Mouse (Mus musculus): Measurements from ENCODE around the gene Rhbdf1. TPM values are rescaled to one million over a fixed set of nuclear protein-coding genes. Genes with fewer than 3 reads are reported as not detected.

Rhbdf1 gene
- total and polyA plus RNA-seq, 3 experiments = 24.7 to 37.6 (median 34.2) TPM

GRCm38 (mm10) chr11:32198256-32198955 lies 23.7 kb downstream of the Rhbdf1 start:
- in situ Hi-C loops (cut with MboI; ENCODE audit: low pct_ligation_motif_present, low pct_unique_long_range_greater_than_20kb, low sequenced_read_pairs) = no loop called here
- DNase-seq (ENCODE audit: extremely low read depth) = peak; percentile 67
- Histone ChIP-seq H3K79me2 (replicated peaks; ENCODE audit: control insufficient read depth, extremely low read depth, insufficient read depth, poor library complexity, severe bottlenecking) (no peaks in the 10 kb centered on the region), H3K4me2 (ENCODE audit: insufficient read depth, low read depth, poor library complexity, severe bottlenecking) (no peak overlapping the region), H3K4me1 (ENCODE audit: control insufficient read depth in 1 of 2, insufficient read depth in 2 of 2) (peaks cover 16 to 71% of the 10 kb centered on the region in 2 experiments), H3K9ac (ENCODE audit: insufficient read depth, low read depth) (no peak overlapping the region), H3K27ac (ENCODE audit: insufficient read depth, low read depth) (peak overlapping the region; percentile 61), H3K27me3 (replicated peaks) (no peaks in the 10 kb centered on the region), H3K9me3 (replicated peaks; ENCODE audit: low read length) (no peaks in the 10 kb centered on the region), H3K36me3 (replicated peaks in 1 of 2; ENCODE audit: control insufficient read depth in 1 of 2, insufficient read depth in 1 of 2, low read length in 1 of 2) (peaks cover 0 to 21% of the 10 kb centered on the region in 2 experiments), H3K4me3 (replicated peaks in 1 of 3; ENCODE audit: low read depth in 2 of 3, low read length in 2 of 3, poor library complexity in 1 of 3) (peak overlapping the region; percentile 30 to 57 (median 57))
- TF ChIP-seq ZKSCAN1 (IDR thresholded peaks at IDR 0.05; ENCODE audit: borderline replicate concordance, low read depth, low read length) = no peak
- TF ChIP-seq TBP (conservative IDR thresholded peaks at IDR 0.05; ENCODE audit: low read depth, low read length) = 0 out of 2 replicates have a peak, but pooled peaks have one; percentile 24
- no peak; the same call in 1 of the 2 replicates for TF ChIP-seq MXI1 (IDR thresholded peaks at IDR 0.05; ENCODE audit: low read depth, low read length)
- no peak for TF ChIP-seq CHD2 (IDR thresholded peaks at IDR 0.05; ENCODE audit: low read length)
- TF ChIP-seq POLR2AphosphoS2 (IDR thresholded peaks at IDR 0.05; ENCODE audit: low read depth, low read length) = no peak
- TF ChIP-seq USF1 (IDR thresholded peaks at IDR 0.05; ENCODE audit: low read depth, low read length) = no peak
- no peak for TF ChIP-seq ZNF384 (IDR thresholded peaks at IDR 0.05; ENCODE audit: low read depth, low read length)
- TF ChIP-seq UBTF (IDR thresholded peaks at IDR 0.05; ENCODE audit: low read depth, low read length) = 0 out of 2 replicates have a peak, but pooled peaks have one; percentile 11
- TF ChIP-seq NRF1 (IDR thresholded peaks at IDR 0.05; ENCODE audit: low read depth, low read length) = peak; percentile 61; the same call in 1 of the 2 replicates
- no peak for TF ChIP-seq RAD21 (IDR thresholded peaks at IDR 0.05; ENCODE audit: low read depth, low read length)
- dilution Hi-C loops (cut with MboI; ENCODE audit: extremely low pct_ligation_motif_present, extremely low pct_unique_long_range_greater_than_20kb, low sequenced_read_pairs) = no loop called here

GRCm38 (mm10) chr11:32197766-32198165 lies 24.3 kb downstream of the Rhbdf1 start:
- H3K27ac ChIP-seq (ENCODE audit: insufficient read depth, low read depth) = no peak overlapping the region

More at GRCm38 (mm10) chr11:32197766-32198165, 24.3 kb downstream of the Rhbdf1 start:
- Histone ChIP-seq H3K9me3 (replicated peaks; ENCODE audit: low read length) (no peaks in the 10 kb centered on the region), H3K79me2 (replicated peaks; ENCODE audit: control insufficient read depth, extremely low read depth, insufficient read depth, poor library complexity, severe bottlenecking) (no peaks in the 10 kb centered on the region), H3K27me3 (replicated peaks) (no peaks in the 10 kb centered on the region), H3K4me2 (ENCODE audit: insufficient read depth, low read depth, poor library complexity, severe bottlenecking) (no peak overlapping the region), H3K4me1 (ENCODE audit: control insufficient read depth in 1 of 2, insufficient read depth in 2 of 2) (peaks cover 16 to 69% of the 10 kb centered on the region in 2 experiments), H3K9ac (ENCODE audit: insufficient read depth, low read depth) (no peak overlapping the region), H3K36me3 (replicated peaks in 1 of 2; ENCODE audit: control insufficient read depth in 1 of 2, insufficient read depth in 1 of 2, low read length in 1 of 2) (peaks cover 0 to 28% of the 10 kb centered on the region in 2 experiments), H3K4me3 (replicated peaks in 1 of 3; ENCODE audit: low read depth in 2 of 3, low read length in 2 of 3, poor library complexity in 1 of 3) (peak overlapping the region in 2 of 3 experiments; percentile 57)
- in situ Hi-C loops (cut with MboI; ENCODE audit: low pct_ligation_motif_present, low pct_unique_long_range_greater_than_20kb, low sequenced_read_pairs) = no loop called here
- DNase-seq (ENCODE audit: extremely low read depth) = no peak
- TF ChIP-seq MEF2A (IDR thresholded peaks at IDR 0.05; ENCODE audit: borderline replicate concordance, low read depth, low read length) (no peak), SIN3A (IDR thresholded peaks at IDR 0.05; ENCODE audit: low read length) (no peak), NELFE (IDR thresholded peaks at IDR 0.05; ENCODE audit: low read depth, low read length) (no peak), JUND (conservative IDR thresholded peaks at IDR 0.05; ENCODE audit: low read depth, low read length) (no peak), ELF1 (IDR thresholded peaks at IDR 0.05; ENCODE audit: low read depth, low read length) (no peak), MYC (IDR thresholded peaks at IDR 0.05; ENCODE audit: low read depth, low read length) (no peak), ETS1 (conservative IDR thresholded peaks at IDR 0.05; ENCODE audit: low read depth, low read length) (no peak), E2F4 (IDR thresholded peaks at IDR 0.05; ENCODE audit: insufficient replicate concordance, low read depth, low read length) (no peak), ZC3H11A (IDR thresholded peaks at IDR 0.05; ENCODE audit: low read depth, low read length) (no peak), MAFK (IDR thresholded peaks at IDR 0.05; ENCODE audit: insufficient replicate concordance, low read length) (no peak), BHLHE40 (IDR thresholded peaks at IDR 0.05; ENCODE audit: low read depth, low read length) (no peak), USF1 (IDR thresholded peaks at IDR 0.05; ENCODE audit: low read depth, low read length) (no peak)
- dilution Hi-C loops (cut with MboI; ENCODE audit: extremely low pct_ligation_motif_present, extremely low pct_unique_long_range_greater_than_20kb, low sequenced_read_pairs) = no loop called here

All from CH12.LX (cell line).